Comparison of ENCODE assay signal across 16 mouse cellular contexts in genomic region chr11:95225448-95225847, GRCm38 (mm10). TPM values are rescaled to one million over a fixed set of nuclear protein-coding genes. Genes with fewer than 3 reads are reported as not detected.
DNase-seq lines count a peak whose midpoint lies in the region; ATAC-seq lines count a peak whose summit lies in the region.
"Had no signal": no experiment of that assay in that cellular context is flagged by ENCODE, and none has a peak within 500 bp of the region (broad histone marks: within the 10 kb centered on the region; RNA-seq: fewer than 3 reads in every experiment).

No protein-coding gene starts in this region.

- H3K27ac ChIP-seq in intestine, embryonic 15.5 days, result no peak overlapping the region
- no peak overlapping the region for H3K27ac ChIP-seq in intestine, embryonic 16.5 days (ENCODE audit: low read length)
- peak overlapping the region; percentile 73 for H3K27ac ChIP-seq in embryonic facial prominence, embryonic 10.5 days (replicated peaks)
- no peak overlapping the region; the same call in 1 of the 2 replicates for H3K27ac ChIP-seq in limb, embryonic 12.5 days
- peak overlapping the region; percentile 76; the same call in 1 of the 2 replicates for H3K27ac ChIP-seq in stomach, embryonic 15.5 days
- H3K27ac ChIP-seq: forebrain, embryonic 13.5 days; hindbrain, postnatal 0 days; neural tube, embryonic 12.5 days had no signal

- WGBS in intestine, embryonic 15.5 days, result 19% methylated on average over 7 of the region's 7 CpGs
- WGBS in intestine, embryonic 16.5 days, result 15% methylated on average over 7 of the region's 7 CpGs
- WGBS in embryonic facial prominence, embryonic 10.5 days, result 15% methylated on average over 7 of the region's 7 CpGs
- 20% methylated on average over 7 of the region's 7 CpGs for WGBS in limb, embryonic 12.5 days
- 23% methylated on average over 7 of the region's 7 CpGs for WGBS in stomach, embryonic 15.5 days

- H3K4me3 ChIP-seq in intestine, embryonic 15.5 days (replicated peaks), result no peak overlapping the region
- no peak overlapping the region for H3K4me3 ChIP-seq in intestine, embryonic 16.5 days (ENCODE audit: low read length)
- peak overlapping the region; percentile 50 for H3K4me3 ChIP-seq in embryonic facial prominence, embryonic 10.5 days
- H3K4me3 ChIP-seq in limb, embryonic 12.5 days (replicated peaks), result no peak overlapping the region
- H3K4me3 ChIP-seq in stomach, embryonic 15.5 days (replicated peaks), result no peak overlapping the region
- H3K4me3 ChIP-seq: forebrain, embryonic 13.5 days; neural tube, embryonic 12.5 days had no signal

- peaks cover 30% of the 10 kb centered on the region for H3K27me3 ChIP-seq in intestine, embryonic 15.5 days (replicated peaks)
- peaks cover 22% of the 10 kb centered on the region for H3K27me3 ChIP-seq in intestine, embryonic 16.5 days (replicated peaks; ENCODE audit: control insufficient read depth, insufficient read depth, low read length)
- H3K27me3 ChIP-seq in embryonic facial prominence, embryonic 10.5 days (replicated peaks; ENCODE audit: low read depth, poor library complexity, severe bottlenecking), result peaks cover 60% of the 10 kb centered on the region
- H3K27me3 ChIP-seq in limb, embryonic 12.5 days, result peaks cover 55% of the 10 kb centered on the region
- peaks cover 32% of the 10 kb centered on the region for H3K27me3 ChIP-seq in stomach, embryonic 15.5 days (replicated peaks)

- H3K9me3 ChIP-seq in intestine, embryonic 15.5 days, result no peaks in the 10 kb centered on the region
- H3K9me3 ChIP-seq in intestine, embryonic 16.5 days (ENCODE audit: control insufficient read depth, low read length), result no peaks in the 10 kb centered on the region
- no peaks in the 10 kb centered on the region for H3K9me3 ChIP-seq in embryonic facial prominence, embryonic 10.5 days
- H3K9me3 ChIP-seq in limb, embryonic 12.5 days, result no peaks in the 10 kb centered on the region
- H3K9me3 ChIP-seq in stomach, embryonic 15.5 days, result no peaks in the 10 kb centered on the region
- H3K9me3 ChIP-seq: forebrain, embryonic 13.5 days; neural tube, embryonic 12.5 days had no signal

- H3K4me1 ChIP-seq in intestine, embryonic 15.5 days (replicated peaks), result peaks cover 17% of the 10 kb centered on the region
- H3K4me1 ChIP-seq in intestine, embryonic 16.5 days (ENCODE audit: control insufficient read depth, insufficient read depth, low read length), result peaks cover 13% of the 10 kb centered on the region
- H3K4me1 ChIP-seq in embryonic facial prominence, embryonic 10.5 days, result peaks cover 59% of the 10 kb centered on the region
- H3K4me1 ChIP-seq in limb, embryonic 12.5 days (replicated peaks), result peaks cover 27% of the 10 kb centered on the region
- H3K4me1 ChIP-seq in stomach, embryonic 15.5 days, result peaks cover 18% of the 10 kb centered on the region

- 0 out of 2 replicates have a peak, but pooled peaks have one; percentile 18 for ATAC-seq in intestine, embryonic 15.5 days
- no peak for ATAC-seq in intestine, embryonic 16.5 days
- no peak for ATAC-seq in limb, embryonic 12.5 days (ENCODE audit: insufficient number of reproducible peaks, insufficient read depth, low FRiP score, low TSS enrichment, low read depth)
- ATAC-seq in stomach, embryonic 15.5 days (ENCODE audit: insufficient read depth, low FRiP score, low read depth), result no peak
- ATAC-seq: forebrain, embryonic 13.5 days; hindbrain, postnatal 0 days; midbrain, embryonic 16.5 days had no signal

- no peak overlapping the region for H3K9ac ChIP-seq in intestine, embryonic 15.5 days
- no peak overlapping the region for H3K9ac ChIP-seq in intestine, embryonic 16.5 days (ENCODE audit: low read depth, low read length)
- H3K9ac ChIP-seq in limb, embryonic 12.5 days (replicated peaks), result no peak overlapping the region
- no peak overlapping the region for H3K9ac ChIP-seq in stomach, embryonic 15.5 days
- H3K9ac ChIP-seq: forebrain, embryonic 13.5 days; neural tube, embryonic 12.5 days had no signal

- H3K4me2 ChIP-seq in intestine, embryonic 15.5 days (replicated peaks), result no peak overlapping the region
- H3K4me2 ChIP-seq in intestine, embryonic 16.5 days (ENCODE audit: low read depth, low read length), result no peak overlapping the region
- 0 out of 2 replicates have a peak overlapping the region, but pooled peaks have one; percentile 59 for H3K4me2 ChIP-seq in limb, embryonic 12.5 days
- peak overlapping the region; percentile 6; the same call in 1 of the 2 replicates for H3K4me2 ChIP-seq in stomach, embryonic 15.5 days
- H3K4me2 ChIP-seq: forebrain, embryonic 13.5 days; neural tube, embryonic 12.5 days had no signal

- no peaks in the 10 kb centered on the region for H3K36me3 ChIP-seq in intestine, embryonic 15.5 days
- H3K36me3 ChIP-seq in intestine, embryonic 16.5 days (ENCODE audit: control insufficient read depth, insufficient read depth, low read length), result no peaks in the 10 kb centered on the region
- H3K36me3 ChIP-seq in embryonic facial prominence, embryonic 10.5 days (replicated peaks), result no peaks in the 10 kb centered on the region
- H3K36me3 ChIP-seq in limb, embryonic 12.5 days, result no peaks in the 10 kb centered on the region
- H3K36me3 ChIP-seq in stomach, embryonic 15.5 days, result no peaks in the 10 kb centered on the region
- H3K36me3 ChIP-seq: neural tube, embryonic 12.5 days had no signal

- peak; percentile 75 for DNase-seq in embryonic facial prominence, embryonic 10.5 days (ENCODE audit: low spot score)
- DNase-seq in cerebellum, adult 11-12 months, result no peak
- no peak for DNase-seq in ovary, postnatal 10 days (ENCODE audit: low spot score)
- DNase-seq: heart, adult 11 months; kidney, postnatal 4 days had no signal

RNA-seq across cellular contexts. Expression of gene Tac4, which starts 35.9 kb away (rescaled TPM):
- polyA plus RNA-seq in intestine, embryonic 15.5 days (2015; fragmentation: Nextera tagmentation; extraction: Ambion mirVana), result not detected in 2 replicates
- not detected in 2 replicates for polyA plus RNA-seq in intestine, embryonic 16.5 days (2015; fragmentation: Nextera tagmentation; extraction: Ambion mirVana)
- polyA plus RNA-seq in embryonic facial prominence, embryonic 10.5 days (2016; fragmentation: Nextera tagmentation; extraction: Ambion mirVana), result 0.16 TPM in 1 of 2 replicates, not detected in the other
- polyA plus RNA-seq in limb, embryonic 12.5 days (2016; fragmentation: Nextera tagmentation; extraction: Ambion mirVana), result not detected in 2 replicates
- 0.10 and 0.14 TPM in 2 replicates for polyA plus RNA-seq in stomach, embryonic 15.5 days (2015; fragmentation: Nextera tagmentation; extraction: Ambion mirVana)
- polyA plus RNA-seq: forebrain, embryonic 13.5 days; heart, postnatal 0 days; hindbrain, postnatal 0 days; liver, adult 2 months; midbrain, embryonic 16.5 days; neural tube, embryonic 12.5 days; testis, adult 2 months had no signal

Comparison
In these comparisons a context has a peak if more than half of its experiments do, and no peak if none do; other contexts are left out.
1. H3K27ac ChIP-seq: peak in embryonic facial prominence, embryonic 10.5 days (single experiment) and stomach, embryonic 15.5 days (single experiment); none in intestine, embryonic 15.5 days (single experiment), intestine, embryonic 16.5 days (single experiment) and limb, embryonic 12.5 days (single experiment).
2. H3K4me2 ChIP-seq: peak in limb, embryonic 12.5 days (single experiment) and stomach, embryonic 15.5 days (single experiment); none in intestine, embryonic 15.5 days (single experiment) and intestine, embryonic 16.5 days (single experiment).